In genomic region chr4:47520076-47520475, GRCm38 (mm10) we compare ENCODE assay signal across 18 mouse cellular contexts. TPM values are rescaled to one million over a fixed set of nuclear protein-coding genes. Genes with fewer than 3 reads are reported as not detected.
A peak's percentile ranks its signal among the peaks of the same experiment; 100 is the strongest.
DNase-seq lines count a peak whose midpoint lies in the region; ATAC-seq lines count a peak whose summit lies in the region.
"Had no signal": no experiment of that assay in that cellular context is flagged by ENCODE, and none has a peak within 500 bp of the region (broad histone marks: within the 10 kb centered on the region; RNA-seq: fewer than 3 reads in every experiment).

No protein-coding gene starts in this region.

- no peaks in the 10 kb centered on the region for H3K36me3 ChIP-seq in forebrain, embryonic 12.5 days (replicated peaks)
- H3K36me3 ChIP-seq: embryonic facial prominence, embryonic 10.5 days; embryonic facial prominence, embryonic 12.5 days had no signal

- H3K4me3 ChIP-seq in forebrain, embryonic 12.5 days (replicated peaks) = no peak overlapping the region
- H3K4me3 ChIP-seq: embryonic facial prominence, embryonic 10.5 days; embryonic facial prominence, embryonic 12.5 days had no signal

- peak; percentile 43 for DNase-seq in heart, adult 11 months
- DNase-seq in heart, postnatal 4 days = no peak
- peak; percentile 66 for DNase-seq in Muller cell, postnatal 12 days (ENCODE audit: inconsistent ontology term)
- DNase-seq in retina, embryonic 14.5 days (ENCODE audit: low spot score) = peak; percentile 16
- no peak for DNase-seq in lung, postnatal 25 days (ENCODE audit: low spot score)
- DNase-seq: adrenal gland, adult 8-10 months; cerebellum, adult 11-12 months; cerebellum, adult 2 months; cerebellum, adult 9-10 months; cerebellum, postnatal 10 days; cerebellum, postnatal 25 days had no signal

- no peak overlapping the region for H3K27ac ChIP-seq in forebrain, embryonic 12.5 days
- H3K27ac ChIP-seq: embryonic facial prominence, embryonic 10.5 days; embryonic facial prominence, embryonic 12.5 days had no signal

- no peaks in the 10 kb centered on the region for H3K27me3 ChIP-seq in forebrain, embryonic 12.5 days
- H3K27me3 ChIP-seq: embryonic facial prominence, embryonic 12.5 days had no signal

- no peak overlapping the region for H3K9ac ChIP-seq in forebrain, embryonic 12.5 days
- H3K9ac ChIP-seq: embryonic facial prominence, embryonic 12.5 days had no signal

- WGBS in forebrain, embryonic 12.5 days = 75% methylated on average over 4 of the region's 4 CpGs

- no peak overlapping the region for H3K4me2 ChIP-seq in forebrain, embryonic 12.5 days
- H3K4me2 ChIP-seq: embryonic facial prominence, embryonic 12.5 days had no signal

- H3K9me3 ChIP-seq in forebrain, embryonic 12.5 days = no peaks in the 10 kb centered on the region
- H3K9me3 ChIP-seq: embryonic facial prominence, embryonic 10.5 days; embryonic facial prominence, embryonic 12.5 days had no signal

- peaks cover 10% of the 10 kb centered on the region for H3K4me1 ChIP-seq in forebrain, embryonic 12.5 days
- H3K4me1 ChIP-seq: embryonic facial prominence, embryonic 10.5 days; embryonic facial prominence, embryonic 12.5 days had no signal

- no peak for ATAC-seq in forebrain, embryonic 12.5 days (ENCODE audit: low FRiP score)
- ATAC-seq: activated CD4-positive, CD25-positive, alpha-beta regulatory T cell, adult 4 months; forebrain, embryonic 14.5 days; forebrain, embryonic 16.5 days; Patski had no signal

RNA-seq across cellular contexts. Expression of gene Sec61b, which starts 45.6 kb away (rescaled TPM):
- total RNA-seq in heart, postnatal 4 days (2021) = 10 to 100 TPM; 48.2 to 55.6 TPM
- 299 and 325 TPM in 2 replicates for polyA plus RNA-seq in forebrain, embryonic 12.5 days (2016; fragmentation: Nextera tagmentation; extraction: Ambion mirVana)

RNA-seq across cellular contexts. Expression of gene Alg2, which starts 45.9 kb away (rescaled TPM):
- total RNA-seq in heart, postnatal 4 days (2021) = 10 to 100 TPM; 12.3 to 12.6 TPM
- polyA plus RNA-seq in forebrain, embryonic 12.5 days (2016; fragmentation: Nextera tagmentation; extraction: Ambion mirVana) = 136 and 143 TPM in 2 replicates

Comparison
In these comparisons a context has a peak if more than half of its experiments do, and no peak if none do; other contexts are left out.
1. DNase-seq: peak in heart, adult 11 months (single experiment), Muller cell, postnatal 12 days (single experiment) and retina, embryonic 14.5 days (single experiment); none in heart, postnatal 4 days (single experiment) and lung, postnatal 25 days (single experiment).